Mouse (Mus musculus) heart, postnatal 0 days (tissue): ENCODE measurements around the gene Gm20661.

Experiments used
- CTCF ChIP-seq: IDR thresholded peaks from 2 replicates; pipeline ENCODE4 v1.5.1; 2016; ENCODE audit warnings: antibody characterized with exemption, control low read depth, low read depth
- EP300 ChIP-seq: IDR thresholded peaks from 2 replicates; pipeline ENCODE4 v1.6.1; 2016; ENCODE audit warnings: antibody characterized with exemption, low read depth

DNA sequence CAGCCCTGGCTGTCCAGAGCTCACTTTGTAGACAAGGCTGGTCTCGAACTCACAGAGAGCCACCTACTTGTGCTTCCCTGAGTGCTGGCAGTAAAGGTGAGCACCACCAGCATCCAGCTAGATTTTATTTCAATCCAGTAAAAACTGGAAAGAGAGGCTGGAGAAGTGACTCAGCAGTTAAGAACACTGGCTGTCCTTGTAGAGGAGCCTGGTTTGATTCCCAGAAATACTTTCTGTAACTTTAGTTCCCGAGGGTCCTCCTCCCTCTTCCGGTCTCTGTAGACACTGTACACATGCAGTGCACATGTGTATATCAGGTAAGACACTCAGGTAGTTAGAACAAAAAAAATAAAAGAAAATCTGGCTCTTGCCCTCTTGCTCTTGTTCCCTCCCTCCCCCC is 5.1 kb downstream of the Gm20661 start:
- no peak for TF ChIP-seq CTCF
- TF ChIP-seq EP300, result no peak
